Mouse (Mus musculus): Measurements from ENCODE around the gene Mmp21.

GRCm38 (mm10) chr7:133662467-133662866 lies 17.4 kb downstream of the Mmp21 start:
- TF ChIP-seq CTCF (IDR thresholded peaks at IDR 0.05; ENCODE audit: control insufficient read depth, insufficient read depth, low read length) (no peak), POLR2A (IDR thresholded peaks at IDR 0.05; ENCODE audit: borderline replicate concordance, control insufficient read depth, low read depth, low read length) (no peak)
